Mouse (Mus musculus): ENCODE data around the gene Prkch.

- TF ChIP-seq CTCF (IDR thresholded peaks at IDR 0.05; ENCODE audit: low read depth) (no peak), EP300 (IDR thresholded peaks at IDR 0.05; ENCODE audit: low read depth) (no peak)
Measured at GRCm38 (mm10) chr12:73730603-73731002, 146.0 kb downstream of the Prkch start.
